Mouse (Mus musculus) kidney, adult 18-20 months (tissue): ENCODE measurements at regions not wholly inside any gene's neighbourhood (a gene's known extent, or its start where the extent isn't known, plus 50 kb on each side); places are given as distances from the start of the nearest gene placed in this dataset.

Experiments used
- DNase-seq: peaks from one replicate; pipeline ENCODE4 v3.0.0; 2021

- DNase-seq, result peak; percentile 5
These were observed 464.3 kb downstream of the Ajap1 start for GRCm38 (mm10) chr4:153018138-153018921.

- DNase-seq, result peak; percentile 38
These were observed 464.8 kb downstream of the Ajap1 start for GRCm38 (mm10) chr4:153017816-153018137.

GRCm38 (mm10) chr4:153003338-153003737 is 479.3 kb downstream of the Ajap1 start:
- DNase-seq, result no peak

GRCm38 (mm10) chr4:153002516-153002915 is 480.1 kb downstream of the Ajap1 start:
- no peak for DNase-seq

- DNase-seq, result no peak
These were observed 480.9 kb downstream of the Ajap1 start for GRCm38 (mm10) chr4:153001761-153002160.

GRCm38 (mm10) chr4:152999526-152999925 is 483.1 kb downstream of the Ajap1 start:
- DNase-seq, result no peak

GRCm38 (mm10) chr4:152997251-152997650 is 485.4 kb downstream of the Ajap1 start:
- DNase-seq, result no peak

- no peak for DNase-seq
These were observed 486.0 kb downstream of the Ajap1 start for GRCm38 (mm10) chr4:152996641-152997040.

- DNase-seq, result peak; percentile 54
These were observed 487.5 kb downstream of the Ajap1 start for GRCm38 (mm10) chr4:152995052-152995595.

GRCm38 (mm10) chr4:152994206-152994605 is 488.4 kb downstream of the Ajap1 start:
- DNase-seq, result no peak

GRCm38 (mm10) chr4:152990266-152990665 is 492.3 kb downstream of the Ajap1 start:
- DNase-seq, result no peak

GRCm38 (mm10) chr4:152987726-152988125 is 494.9 kb downstream of the Ajap1 start:
- no peak for DNase-seq

GRCm38 (mm10) chr4:152975012-152975675 is 497.5 kb upstream of the Kcnab2 start:
- no peak for DNase-seq

GRCm38 (mm10) chr4:152963001-152963400 is 485.3 kb upstream of the Kcnab2 start:
- DNase-seq, result peak; percentile 6

GRCm38 (mm10) chr4:152962165-152962564 is 484.5 kb upstream of the Kcnab2 start:
- DNase-seq, result no peak

- DNase-seq, result no peak
These were observed 484.0 kb upstream of the Kcnab2 start for GRCm38 (mm10) chr4:152961677-152962076.

GRCm38 (mm10) chr4:152959627-152960230 is 482.1 kb upstream of the Kcnab2 start:
- no peak for DNase-seq

- DNase-seq, result no peak
These were observed 475.7 kb upstream of the Kcnab2 start for GRCm38 (mm10) chr4:152953237-152953974.

- DNase-seq, result no peak
These were observed 471.3 kb upstream of the Kcnab2 start for GRCm38 (mm10) chr4:152948956-152949355.

GRCm38 (mm10) chr4:152941159-152941558 is 463.5 kb upstream of the Kcnab2 start:
- no peak for DNase-seq

- no peak for DNase-seq
These were observed 458.9 kb upstream of the Kcnab2 start for GRCm38 (mm10) chr4:152936614-152937013.

GRCm38 (mm10) chr4:152935484-152935883 is 457.8 kb upstream of the Kcnab2 start:
- no peak for DNase-seq

GRCm38 (mm10) chr4:152928422-152928985 is 450.8 kb upstream of the Kcnab2 start:
- DNase-seq, result no peak
